Mouse (Mus musculus): ENCODE data around the gene Rps15.

DNA sequence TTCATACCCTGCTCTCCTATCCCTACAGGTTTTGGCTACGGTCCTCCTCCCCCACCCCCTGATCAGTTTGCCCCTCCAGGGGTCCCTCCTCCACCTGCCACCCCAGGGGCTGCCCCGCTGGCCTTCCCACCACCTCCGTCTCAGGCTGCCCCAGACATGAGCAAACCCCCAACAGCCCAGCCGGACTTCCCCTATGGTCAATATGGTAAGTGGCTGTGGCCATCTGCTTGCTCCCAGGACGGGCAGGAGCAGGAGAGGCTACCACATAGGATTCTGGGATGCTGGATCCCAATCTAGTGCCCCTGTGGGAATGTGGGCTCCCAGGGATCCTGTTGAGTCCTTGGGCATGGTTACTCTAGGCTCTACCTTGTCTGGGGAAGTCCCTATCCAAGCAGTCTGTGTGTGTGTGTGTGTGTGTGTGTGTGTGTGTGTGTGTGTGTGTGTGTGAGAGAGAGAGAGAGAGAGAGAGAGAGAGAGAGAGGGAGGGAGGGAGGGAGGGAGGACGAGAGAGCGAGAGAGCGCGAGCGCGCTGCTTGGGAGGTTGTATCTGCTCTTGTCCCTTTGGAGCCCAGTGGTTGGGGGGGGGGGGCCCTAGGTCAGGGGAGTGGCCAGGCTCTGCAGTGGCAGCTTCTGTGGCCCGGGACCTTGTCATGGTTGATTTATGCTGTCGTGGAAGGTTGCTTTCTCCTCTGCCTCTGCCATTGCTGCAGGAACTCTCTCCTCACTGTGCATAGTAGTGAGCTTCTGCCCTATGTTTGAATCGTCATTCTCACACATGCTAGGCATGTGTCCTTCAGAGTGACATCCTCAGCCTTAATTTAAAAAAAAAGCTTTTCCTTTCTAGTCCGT is 6.8 kb upstream of the Rps15 start:
- TF ChIP-seq ZNF384 (IDR thresholded peaks at IDR 0.05; ENCODE audit: low read depth, low read length): no peak
- TF ChIP-seq MAFK (IDR thresholded peaks at IDR 0.05; ENCODE audit: insufficient read depth, low read depth, low read length): no peak
- no peak for TF ChIP-seq ZC3H11A (IDR thresholded peaks at IDR 0.05; ENCODE audit: borderline replicate concordance, low read depth, low read length)
- TF ChIP-seq HCFC1 (IDR thresholded peaks at IDR 0.05; ENCODE audit: borderline replicate concordance, insufficient read depth, low read length): no peak
